Mouse (Mus musculus) brown adipose tissue, adult 24 weeks (tissue): Measurements from ENCODE around the gene Map1lc3b. TPM values are rescaled to one million over a fixed set of nuclear protein-coding genes. Genes with fewer than 3 reads are reported as not detected.
A peak's percentile ranks its signal among the peaks of the same experiment; 100 is the strongest.
"Not testable (repeated sequence)": the region's sequence is repeated elsewhere in the genome, so short reads cannot be mapped to it uniquely, and the experiment has no call there.

Experiments used
- H3K27ac ChIP-seq: fragments of 200-500 bp; replicated peaks from 2 replicates; pipeline ENCODE4 v1.5.1; 2012; ENCODE audit warnings: low read depth, mild to moderate bottlenecking, low read length
- H3K4me1 ChIP-seq: fragments of 200-500 bp; 2 replicates; pipeline ENCODE4 v1.6.1; 2012; ENCODE audit warnings: low read length, mixed read lengths; ENCODE audit not compliant: control insufficient read depth, insufficient read depth, insufficient read length
- H3K4me3 ChIP-seq: fragments of 200-500 bp; 2 replicates; pipeline ENCODE4 v1.5.1; 2012; ENCODE audit warnings: low read depth, mild to moderate bottlenecking, low read length, moderate library complexity; ENCODE audit not compliant: insufficient read depth
- polyA plus RNA-seq: library from polyadenylated mRNA; stranded (reverse); fragments of >200 nt; gene quantifications from 2 replicates; pipeline ENCODE4 v1.2.4, GENCODE M21; 2012; ENCODE audit not compliant: missing spikeins, insufficient read depth, insufficient read length

The Map1lc3b gene
- polyA plus RNA-seq, 1 experiment = 275 TPM

DNA sequence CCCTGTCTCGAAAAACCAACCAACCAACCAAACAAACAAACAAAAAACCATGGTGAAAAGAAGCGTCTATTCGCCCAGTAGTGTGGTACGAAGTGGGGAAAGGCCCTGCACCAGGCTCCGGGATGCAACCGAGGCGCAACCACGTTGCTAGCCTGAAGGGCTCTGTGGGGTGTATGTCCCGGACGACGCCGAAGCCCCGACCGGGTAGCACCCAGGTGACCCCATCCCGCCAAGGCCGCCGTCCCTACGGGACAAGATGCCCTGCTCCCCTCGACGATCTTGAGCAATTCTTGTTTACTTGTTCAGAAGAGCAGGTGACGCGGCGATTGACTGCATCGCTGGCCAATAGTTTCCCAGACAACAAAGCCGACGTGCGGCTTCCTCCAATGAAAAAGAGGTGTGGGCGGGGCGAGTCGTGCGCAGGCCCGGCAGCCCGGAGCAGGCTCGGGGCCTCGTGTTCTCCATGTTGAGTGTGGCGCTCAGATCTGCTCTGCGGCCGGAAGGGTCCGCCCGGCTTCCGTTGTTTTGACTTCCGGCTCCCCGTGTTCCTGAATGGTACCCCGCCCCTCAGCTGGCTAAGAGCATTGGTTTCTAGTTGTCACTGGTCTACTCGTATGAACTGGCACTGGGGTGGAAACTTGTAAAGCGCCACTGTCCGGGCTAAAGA, 4.9 kb upstream of the Map1lc3b start:
- peak overlapping the region; percentile 62 for H3K27ac ChIP-seq
- peaks cover 7% of the 10 kb centered on the region; the same call in 1 of the 2 replicates for H3K4me1 ChIP-seq
- peak overlapping the region; percentile 79 for H3K4me3 ChIP-seq

DNA sequence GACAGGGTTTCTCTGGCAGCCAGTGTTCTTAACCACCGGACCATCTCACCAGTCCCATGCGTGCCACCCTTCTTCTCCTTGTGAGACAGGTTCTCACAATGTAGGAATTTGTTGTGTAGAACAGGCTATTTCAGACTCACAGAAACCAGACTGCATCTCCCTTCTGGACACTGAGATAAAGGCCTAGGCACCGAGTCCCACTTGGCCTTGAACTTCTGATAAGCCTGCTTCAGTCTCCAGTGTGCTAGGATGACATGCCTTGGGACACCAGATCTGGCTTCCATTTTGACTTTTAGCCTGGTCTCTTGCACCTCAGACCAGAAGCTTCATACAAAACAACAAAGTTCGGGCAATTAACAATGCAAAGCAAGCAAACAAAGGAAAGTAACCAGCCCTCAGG, 1.4 kb upstream of the Map1lc3b start:
- no peak overlapping the region for H3K27ac ChIP-seq
- no peak overlapping the region for H3K4me3 ChIP-seq

DNA sequence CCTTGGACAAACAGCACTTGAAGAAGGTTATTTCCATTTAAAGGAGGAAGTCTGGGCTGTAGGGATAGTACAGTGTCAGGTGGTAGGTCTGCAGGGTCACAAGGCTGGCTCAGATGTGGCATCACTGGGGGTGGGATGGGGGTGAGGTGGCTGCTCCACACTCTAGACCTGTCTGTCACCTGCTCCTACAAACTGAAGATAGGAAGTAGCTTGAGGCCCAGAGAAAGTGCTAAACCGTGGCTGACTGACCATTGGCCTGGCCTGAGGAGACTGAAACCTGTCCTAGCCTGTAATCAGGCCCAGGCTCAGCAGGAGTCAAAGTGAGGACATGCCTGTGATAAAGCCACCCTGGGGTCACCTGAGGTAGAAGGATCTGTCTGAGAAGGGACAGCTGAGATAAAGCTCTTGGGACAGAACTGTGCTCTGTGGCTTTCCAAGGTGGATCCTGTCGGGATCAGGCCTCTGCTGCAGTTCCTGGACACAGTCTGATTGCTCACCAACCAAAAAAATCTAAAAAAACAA, 895 bp upstream of the Map1lc3b start:
- no peak overlapping the region for H3K4me3 ChIP-seq
- peaks cover 15% of the 10 kb centered on the region for H3K4me1 ChIP-seq
- no peak overlapping the region for H3K27ac ChIP-seq

More for the DNA sequence above, 1.4 kb upstream of the Map1lc3b start:
- H3K4me1 ChIP-seq = peaks cover 15% of the 10 kb centered on the region

DNA sequence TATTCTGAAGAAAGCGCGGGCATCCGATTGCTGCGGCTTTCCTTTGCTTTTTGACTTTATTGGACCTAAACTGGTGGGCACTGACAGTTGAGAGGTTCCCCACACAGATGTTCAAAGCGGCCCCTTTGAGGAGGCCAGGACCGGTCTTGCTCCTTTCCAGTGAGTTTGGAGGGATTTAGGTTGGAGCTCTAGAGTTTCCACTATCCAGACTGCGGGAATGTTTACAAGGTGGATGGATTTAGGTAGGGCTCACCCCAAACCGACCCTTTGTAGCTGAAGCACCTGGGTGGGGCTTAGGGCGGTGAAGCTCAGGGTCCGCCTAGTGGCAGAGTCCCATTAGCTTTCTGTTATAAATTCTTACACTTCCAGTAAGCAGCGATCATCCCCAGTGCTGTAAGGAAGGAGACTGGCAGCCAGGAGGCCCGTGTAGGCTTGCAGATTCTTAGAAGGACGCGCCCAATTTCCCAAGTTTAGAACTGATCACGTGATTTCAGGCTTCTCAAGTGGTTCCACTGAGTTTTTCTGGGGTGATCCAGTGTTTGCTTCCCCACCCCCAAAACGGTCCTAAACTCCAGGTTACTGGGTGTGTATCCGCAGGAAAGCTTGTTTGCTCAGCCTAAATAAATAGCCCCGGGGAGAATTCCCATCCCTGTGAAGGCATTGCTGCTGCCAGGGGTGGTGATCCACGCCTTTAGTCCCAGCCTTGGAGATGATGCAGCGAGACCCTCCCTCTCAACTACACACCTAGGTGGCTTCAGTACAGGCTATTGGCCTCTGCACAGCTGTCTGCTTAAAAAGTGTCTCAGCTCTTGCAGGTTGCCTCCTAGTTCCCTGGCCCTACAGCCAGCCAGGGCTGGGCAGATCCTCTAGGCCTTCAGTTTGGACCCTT, 1.3 kb downstream of the Map1lc3b start:
- H3K4me3 ChIP-seq = peak overlapping the region; percentile 94
- H3K27ac ChIP-seq = 0 out of 2 replicates have a peak overlapping the region, but pooled peaks have one; percentile 9

DNA sequence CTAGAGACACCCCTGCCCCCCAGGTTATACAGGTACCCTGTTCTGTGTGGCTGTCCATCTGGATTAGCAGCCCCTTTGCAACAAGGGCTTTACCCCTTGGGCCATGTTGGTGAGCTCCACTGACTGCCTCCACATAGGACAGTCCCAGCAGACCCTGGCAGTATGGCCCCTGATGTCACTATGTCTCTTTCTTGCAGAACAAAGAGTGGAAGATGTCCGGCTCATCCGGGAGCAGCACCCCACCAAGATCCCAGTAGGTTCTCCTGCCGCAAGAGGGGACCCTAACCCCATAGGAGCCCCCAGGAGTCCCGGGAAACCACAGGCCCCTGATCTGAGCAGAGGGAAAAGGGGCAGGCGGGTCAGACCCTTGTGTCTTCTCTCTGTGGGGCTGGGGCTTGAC, 3.1 kb downstream of the Map1lc3b start:
- H3K4me1 ChIP-seq = peaks cover 15% of the 10 kb centered on the region
- no peak overlapping the region for H3K27ac ChIP-seq
- no peak overlapping the region for H3K4me3 ChIP-seq

More for the DNA sequence above, 1.3 kb downstream of the Map1lc3b start:
- H3K4me1 ChIP-seq = peaks cover 15% of the 10 kb centered on the region

DNA sequence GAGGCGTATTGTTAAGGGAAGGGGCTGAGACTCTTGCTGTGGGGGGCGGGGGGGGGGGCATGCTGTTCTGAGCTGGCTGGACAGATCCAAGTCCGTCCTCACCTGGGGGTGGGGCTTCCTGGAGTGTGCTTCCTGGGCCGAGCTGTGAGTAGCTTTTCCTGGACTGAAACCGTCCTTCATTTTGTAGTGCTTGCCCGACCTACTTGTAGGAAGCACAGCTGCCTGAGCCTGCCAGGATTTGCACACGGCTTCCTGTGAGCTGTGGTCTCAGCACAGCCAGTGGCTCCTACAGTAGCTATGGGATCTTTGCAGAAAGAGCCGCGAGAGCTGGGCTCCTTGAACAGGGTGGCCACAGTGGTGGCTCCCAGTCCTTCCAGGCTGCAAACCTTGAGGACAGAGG, 3.8 kb downstream of the Map1lc3b start:
- Histone ChIP-seq H3K4me3 (no peak overlapping the region), H3K4me1 (peaks cover 15% of the 10 kb centered on the region), H3K27ac (peak overlapping the region; percentile 44)

DNA sequence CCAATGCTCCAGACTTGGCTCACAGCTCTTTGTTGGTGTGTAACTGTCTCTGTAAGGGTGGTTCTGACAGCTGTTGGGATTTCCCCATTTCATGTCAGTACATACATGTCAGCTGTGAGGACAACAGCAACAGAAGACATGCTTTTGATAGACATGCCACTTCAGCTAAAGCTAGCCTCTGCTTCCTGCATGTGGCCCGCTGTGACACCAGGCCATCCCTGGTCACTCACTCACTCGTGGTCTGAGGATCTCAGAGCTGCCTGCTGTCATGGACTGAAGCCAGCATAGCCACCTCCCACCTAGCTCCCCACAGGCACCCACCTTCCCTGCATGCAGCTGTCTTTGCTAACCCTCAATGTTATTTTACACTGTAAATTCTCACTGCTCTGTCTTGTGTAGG, 7.3 kb downstream of the Map1lc3b start:
- not testable (repeated sequence) for H3K27ac ChIP-seq, H3K4me3 ChIP-seq, H3K4me1 ChIP-seq

DNA sequence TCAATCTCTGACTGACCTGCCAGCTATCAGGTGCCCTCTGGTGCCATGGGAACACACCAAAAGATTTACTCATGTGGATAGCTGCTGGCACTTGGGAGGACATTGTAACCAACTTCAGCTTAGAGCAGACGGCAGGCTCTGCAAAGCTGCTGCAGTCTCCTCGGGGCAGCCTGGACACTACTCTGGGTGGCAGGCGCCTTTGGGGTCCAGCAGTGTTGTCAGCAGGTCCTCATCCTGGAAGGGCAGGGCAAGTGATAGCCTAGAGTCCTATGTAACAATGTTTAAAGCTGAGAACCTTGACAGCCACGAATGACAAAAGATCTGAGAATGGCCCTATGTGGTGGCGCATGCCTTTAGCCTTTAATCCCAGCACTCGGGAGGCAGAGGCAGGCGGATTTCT, 8.0 kb downstream of the Map1lc3b start:
- no peaks in the 10 kb centered on the region for H3K4me1 ChIP-seq
- H3K27ac ChIP-seq = no peak overlapping the region
- no peak overlapping the region for H3K4me3 ChIP-seq

DNA sequence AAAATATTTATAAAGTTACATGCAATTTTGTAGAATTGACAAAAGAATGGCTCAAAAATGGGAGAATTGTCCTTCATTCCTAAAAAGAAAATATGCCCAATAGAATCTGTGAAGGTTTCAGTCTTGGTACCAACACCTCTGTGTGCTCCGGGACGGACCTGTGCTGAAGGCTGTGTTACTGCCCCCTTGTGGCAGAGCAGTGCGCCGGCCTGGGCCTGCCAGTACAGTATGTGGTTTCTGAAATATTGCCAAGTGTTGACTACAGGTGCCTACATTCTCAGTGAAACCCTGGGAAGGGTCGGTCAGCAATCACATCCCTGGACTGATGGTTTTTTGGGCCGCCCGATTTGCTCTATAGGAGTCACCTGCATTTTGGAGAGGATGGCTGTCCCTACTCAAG, 8.7 kb downstream of the Map1lc3b start:
- Histone ChIP-seq H3K4me1 (no peaks in the 10 kb centered on the region), H3K4me3 (no peak overlapping the region), H3K27ac (no peak overlapping the region)

DNA sequence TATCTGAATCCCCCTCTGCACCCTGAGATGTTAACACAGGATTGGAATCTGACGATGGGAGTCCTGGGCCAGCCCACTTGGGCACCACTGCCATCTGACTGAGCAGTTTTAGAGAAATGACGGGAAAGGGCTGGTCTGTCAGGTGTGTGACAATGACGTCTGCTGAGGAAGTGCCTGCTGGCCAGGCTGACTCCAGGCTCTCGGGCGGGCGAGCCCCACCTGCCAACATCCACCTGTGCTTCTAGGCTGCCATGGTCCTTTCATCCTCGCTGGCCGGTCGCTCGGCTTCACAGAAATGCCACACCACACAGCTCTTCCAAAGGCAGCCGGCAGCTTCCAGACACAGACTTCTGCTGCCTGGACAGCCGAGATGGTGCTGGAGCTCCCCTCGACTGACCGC, 9.7 kb downstream of the Map1lc3b start:
- Histone ChIP-seq H3K4me1 (no peaks in the 10 kb centered on the region), H3K27ac (no peak overlapping the region), H3K4me3 (no peak overlapping the region)

DNA sequence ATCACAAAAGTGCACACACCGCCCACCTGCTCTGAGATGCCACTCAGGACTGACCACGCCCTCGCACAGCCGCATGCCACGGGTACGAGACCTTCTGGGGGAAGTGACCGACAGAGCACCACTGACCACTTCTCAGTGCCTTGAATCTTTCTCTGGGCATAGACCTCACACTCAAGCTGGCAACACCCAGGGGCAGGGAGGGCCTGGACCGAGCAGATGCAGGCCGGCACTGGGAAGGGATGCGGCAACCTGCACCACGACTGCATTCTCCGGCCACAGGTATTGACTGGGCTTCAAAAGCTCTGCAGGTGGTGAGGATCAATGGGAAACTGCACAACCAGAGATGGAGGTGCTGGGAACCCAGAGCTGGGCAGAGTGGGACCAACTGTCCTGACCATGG, 12.2 kb downstream of the Map1lc3b start:
- H3K4me3 ChIP-seq = no peak overlapping the region
- no peak overlapping the region for H3K27ac ChIP-seq
- no peaks in the 10 kb centered on the region for H3K4me1 ChIP-seq

DNA sequence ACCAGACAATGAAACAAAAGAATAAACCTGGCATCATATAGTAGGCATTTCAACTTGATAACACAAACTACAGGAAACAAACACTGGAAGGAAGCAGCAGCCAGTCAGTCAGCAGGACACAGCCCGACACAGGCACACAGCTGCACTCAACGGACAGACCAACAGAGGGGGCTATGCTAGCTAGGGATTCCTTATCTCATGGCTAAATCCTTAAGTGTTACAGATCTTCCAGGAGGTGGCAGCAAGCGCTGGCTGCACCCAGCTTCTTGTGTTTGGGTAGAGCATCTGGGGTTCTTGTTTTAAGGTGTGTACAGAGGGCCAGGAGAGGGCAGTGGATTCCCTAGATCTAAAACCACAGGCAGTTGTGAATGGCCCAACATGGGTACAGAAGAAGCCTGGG, 12.7 kb downstream of the Map1lc3b start:
- Histone ChIP-seq H3K4me1 (no peaks in the 10 kb centered on the region), H3K4me3 (no peak overlapping the region), H3K27ac (no peak overlapping the region)

DNA sequence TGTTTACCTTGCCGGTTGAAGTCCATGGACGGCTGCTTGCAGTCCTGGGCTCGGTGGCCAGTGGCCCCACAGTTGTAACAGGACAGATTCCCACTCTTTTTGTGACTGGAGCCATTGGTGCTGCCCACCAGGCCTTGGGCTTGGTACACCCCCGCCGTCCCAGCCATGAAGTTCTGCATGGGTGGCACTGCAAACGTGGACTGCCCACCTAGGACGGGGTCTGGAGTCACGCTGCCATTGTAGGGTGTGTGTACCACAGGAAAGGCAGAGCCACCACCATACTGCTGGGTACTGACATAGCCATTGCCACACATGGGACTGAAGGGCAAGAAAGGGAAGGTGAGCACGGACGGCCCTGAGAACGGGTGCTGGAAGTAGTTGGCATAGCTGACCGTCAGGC, 13.6 kb downstream of the Map1lc3b start:
- no peaks in the 10 kb centered on the region for H3K4me1 ChIP-seq
- H3K27ac ChIP-seq = no peak overlapping the region
- H3K4me3 ChIP-seq = no peak overlapping the region

DNA sequence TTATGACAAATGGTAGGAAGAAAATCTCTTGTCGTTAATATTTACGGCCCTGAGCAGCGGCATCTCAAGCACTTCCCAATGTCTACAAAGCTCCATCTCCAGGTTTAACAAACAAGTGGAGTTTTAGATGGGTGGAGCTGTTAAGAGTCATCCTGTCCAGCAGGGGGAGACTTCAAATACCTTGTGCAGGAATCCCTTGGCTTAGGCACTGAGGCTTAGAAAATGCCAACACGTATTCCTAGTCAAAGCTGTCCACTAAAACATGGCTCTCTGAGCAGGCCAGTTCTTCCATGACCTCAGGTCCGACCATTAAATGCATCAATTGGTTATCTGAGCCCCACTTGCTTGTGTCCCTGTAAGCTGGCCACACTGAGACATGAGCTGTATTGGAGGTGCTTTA, 17.5 kb downstream of the Map1lc3b start:
- Histone ChIP-seq H3K4me3 (no peak overlapping the region), H3K27ac (no peak overlapping the region), H3K4me1 (no peaks in the 10 kb centered on the region)

DNA sequence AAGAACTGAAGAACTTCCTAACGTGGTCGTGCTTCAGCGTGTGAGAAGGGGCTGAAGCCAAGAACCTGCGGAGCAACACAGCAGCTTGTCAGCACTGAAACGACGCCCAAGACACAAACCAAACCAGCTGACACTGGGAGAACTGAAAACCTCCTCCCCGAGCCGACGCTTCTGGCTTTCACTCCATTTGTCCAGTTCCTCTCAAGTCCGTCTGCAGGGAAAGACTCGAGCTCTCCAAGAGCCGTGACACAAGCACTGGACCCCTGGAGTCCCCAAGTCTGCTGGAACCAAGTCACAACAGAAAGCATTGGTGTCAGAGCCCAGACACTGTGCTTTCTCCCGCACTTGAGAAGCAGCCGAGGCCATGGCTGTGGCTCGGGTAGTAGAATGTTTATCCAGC, 19.1 kb downstream of the Map1lc3b start:
- Histone ChIP-seq H3K4me1 (peaks cover 9% of the 10 kb centered on the region), H3K27ac (no peak overlapping the region)

More for the DNA sequence above, 19.1 kb downstream of the Map1lc3b start:
- H3K4me3 ChIP-seq = no peak overlapping the region
